Mouse (Mus musculus): ENCODE data around the gene Ccdc85c. TPM values are rescaled to one million over a fixed set of nuclear protein-coding genes. Genes with fewer than 3 reads are reported as not detected.

Ccdc85c gene
- total RNA-seq (2015; ENCODE audit: low replicate concordance) (0.38 TPM in 1 of 2 replicates, not detected in the other), total RNA-seq (2017; ENCODE audit: low replicate concordance) (0.28 TPM in 1 of 2 replicates, not detected in the other)

GRCm38 (mm10) chr12:108274661-108275507, at the start of gene Ccdc85c:
Gene Ccdc85c, minus strand, starts transcription at chr12:108275425.
- no peak for ATAC-seq (replicated peaks; ENCODE audit: low FRiP score, poor library complexity, severe bottlenecking)

DNA sequence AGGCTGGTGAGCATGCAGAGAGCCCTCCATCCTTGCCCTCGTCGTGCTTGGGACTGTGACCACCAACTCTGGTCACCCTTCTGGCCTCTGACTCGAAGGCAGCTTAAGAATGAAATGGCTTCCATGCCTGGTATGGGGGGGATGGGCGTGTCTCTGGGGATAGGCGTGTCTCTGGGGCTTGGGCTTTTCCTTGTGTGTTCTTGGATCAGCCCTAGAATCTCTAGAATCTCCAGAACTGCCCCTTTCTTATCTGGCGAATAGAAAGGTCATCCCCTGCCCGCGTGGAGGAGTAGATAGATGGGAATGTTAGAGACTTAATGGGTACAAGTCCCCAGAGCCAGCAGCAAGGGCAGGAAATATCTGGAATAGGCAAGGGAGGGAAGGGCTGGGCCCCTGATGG, 44.9 kb upstream of the Ccdc85c start:
- ATAC-seq (replicated peaks; ENCODE audit: low FRiP score, poor library complexity, severe bottlenecking): no peak

- ATAC-seq (replicated peaks; ENCODE audit: low FRiP score, poor library complexity, severe bottlenecking): no peak
Observed at GRCm38 (mm10) chr12:108318499-108318898, 43.3 kb upstream of the Ccdc85c start.

DNA sequence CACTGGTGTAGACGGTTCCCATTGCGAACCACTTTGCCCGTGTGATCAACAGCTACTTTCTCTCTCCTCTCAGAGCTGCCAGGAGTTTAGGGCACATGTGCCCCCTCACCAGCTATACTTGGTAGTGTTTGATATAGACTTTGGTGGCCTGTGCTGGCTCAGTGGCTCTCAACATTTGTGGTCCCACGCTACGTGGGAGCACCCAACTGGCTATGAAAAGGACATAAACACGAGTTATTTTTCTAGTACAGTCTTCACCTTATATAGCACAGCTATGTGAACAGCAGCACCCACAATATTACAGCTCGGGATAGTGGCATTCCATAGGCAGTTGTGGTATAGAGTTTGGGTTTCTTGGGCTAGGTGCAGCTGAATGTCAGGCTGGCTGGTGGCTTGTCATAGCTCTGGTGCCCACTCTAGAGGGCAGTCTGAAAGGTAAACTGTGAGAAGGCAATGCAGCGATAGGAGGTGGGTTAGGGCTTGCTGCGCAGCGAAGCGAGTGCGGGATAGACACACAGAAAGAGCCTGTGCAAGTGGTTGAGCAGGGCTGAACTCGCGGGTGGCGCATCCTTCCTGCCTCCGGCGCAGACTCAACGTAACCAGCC, 42.7 kb upstream of the Ccdc85c start:
- ATAC-seq (replicated peaks; ENCODE audit: low FRiP score, poor library complexity, severe bottlenecking): no peak

DNA sequence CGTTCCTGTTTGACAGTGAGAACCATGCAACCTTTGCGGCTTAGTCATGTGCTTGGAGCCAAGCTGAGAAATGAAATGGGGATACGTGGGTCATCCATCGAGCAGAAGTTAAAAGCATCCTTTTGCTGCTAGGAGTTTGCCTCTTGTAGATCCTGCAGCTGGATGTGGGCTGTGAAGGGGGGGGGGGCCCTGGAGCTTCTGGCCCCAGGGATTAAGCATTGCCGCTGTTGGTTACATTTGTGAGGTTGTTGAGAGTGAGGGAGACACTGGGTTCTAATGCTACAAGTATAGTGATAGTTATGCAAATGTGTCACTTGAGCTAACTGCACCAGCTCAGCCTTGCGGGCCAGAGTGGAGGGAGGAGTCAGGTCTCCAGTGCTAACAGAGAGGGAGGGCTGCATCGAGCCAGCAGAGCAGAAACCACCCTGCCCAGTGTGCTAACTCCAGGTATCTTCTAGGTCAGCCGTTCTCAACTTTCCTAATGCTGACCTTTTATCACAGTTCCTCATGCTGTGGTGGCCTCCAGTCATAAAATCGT, 42.0 kb upstream of the Ccdc85c start:
- ATAC-seq (replicated peaks; ENCODE audit: low FRiP score, poor library complexity, severe bottlenecking): no peak

- ATAC-seq (replicated peaks; ENCODE audit: low FRiP score, poor library complexity, severe bottlenecking): no peak
Observed at GRCm38 (mm10) chr12:108316655-108317054, 41.4 kb upstream of the Ccdc85c start.

DNA sequence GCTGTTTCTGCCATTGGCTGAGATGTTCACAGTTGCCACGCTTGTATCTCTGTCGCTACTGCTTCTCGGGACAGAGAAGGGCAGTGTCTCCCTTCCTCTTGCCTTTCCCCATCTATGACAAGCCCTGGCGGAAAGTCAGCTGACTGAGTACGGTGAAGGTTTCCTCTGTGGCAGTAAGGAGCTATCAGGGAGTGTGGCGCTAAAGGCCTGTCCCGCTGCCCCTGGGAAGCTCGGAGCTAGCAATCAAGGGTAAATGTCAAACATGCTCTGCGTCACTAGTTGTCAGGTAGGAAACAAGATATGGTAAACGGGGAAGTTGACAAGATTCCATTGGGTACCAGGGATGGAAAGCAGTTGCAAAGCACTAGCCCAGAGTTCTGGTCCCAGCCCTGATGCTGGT, 40.6 kb upstream of the Ccdc85c start:
- ATAC-seq (replicated peaks; ENCODE audit: low FRiP score, poor library complexity, severe bottlenecking): no peak

DNA sequence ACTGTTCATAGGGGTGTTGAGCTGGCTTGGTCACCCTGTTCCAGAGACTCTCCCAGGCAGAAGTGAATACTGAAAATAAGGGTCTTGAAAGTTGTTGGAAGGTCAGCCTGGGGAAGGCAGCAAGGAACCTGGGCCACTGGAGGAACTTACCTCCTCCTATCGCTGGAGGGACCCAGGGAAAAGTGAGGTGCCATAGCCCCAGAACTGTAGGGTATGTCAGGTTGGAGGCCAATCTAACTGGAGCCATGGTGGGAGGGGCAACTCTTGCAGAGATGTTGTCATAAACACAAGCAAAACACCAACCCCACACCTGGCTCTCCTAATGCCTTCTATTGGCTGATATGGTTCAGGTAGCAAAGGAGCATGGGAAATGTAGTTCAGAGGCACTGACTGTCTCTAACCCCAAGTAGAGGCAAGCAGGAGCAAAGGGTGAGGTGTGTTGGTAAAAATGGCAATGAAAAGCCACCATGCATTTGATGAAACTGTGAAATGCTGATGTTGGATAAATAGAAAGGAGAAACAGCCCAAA, 38.1 kb upstream of the Ccdc85c start:
- ATAC-seq (replicated peaks; ENCODE audit: low FRiP score, poor library complexity, severe bottlenecking): no peak

DNA sequence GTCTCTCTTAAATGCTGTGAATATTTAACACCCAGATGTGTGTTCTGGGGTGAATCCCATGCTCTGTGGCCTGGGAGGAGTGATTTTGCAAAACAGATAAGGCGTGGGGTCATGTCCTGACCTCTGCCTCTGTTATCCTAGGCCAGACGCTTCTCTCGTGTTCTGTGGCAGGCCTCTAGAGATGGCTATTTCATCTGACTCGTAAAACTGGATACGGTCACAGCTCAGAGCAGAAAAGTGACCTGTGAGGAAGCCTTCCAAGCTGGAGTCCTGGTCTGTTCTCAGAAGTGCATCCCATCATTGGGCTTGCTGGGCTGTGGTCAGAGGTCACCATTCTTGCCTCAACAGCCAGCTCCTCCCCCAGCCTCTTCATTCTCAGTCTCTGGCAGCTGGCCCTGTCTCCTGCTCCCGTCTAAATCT, 37.2 kb upstream of the Ccdc85c start:
- no peak for ATAC-seq (replicated peaks; ENCODE audit: low FRiP score, poor library complexity, severe bottlenecking)

DNA sequence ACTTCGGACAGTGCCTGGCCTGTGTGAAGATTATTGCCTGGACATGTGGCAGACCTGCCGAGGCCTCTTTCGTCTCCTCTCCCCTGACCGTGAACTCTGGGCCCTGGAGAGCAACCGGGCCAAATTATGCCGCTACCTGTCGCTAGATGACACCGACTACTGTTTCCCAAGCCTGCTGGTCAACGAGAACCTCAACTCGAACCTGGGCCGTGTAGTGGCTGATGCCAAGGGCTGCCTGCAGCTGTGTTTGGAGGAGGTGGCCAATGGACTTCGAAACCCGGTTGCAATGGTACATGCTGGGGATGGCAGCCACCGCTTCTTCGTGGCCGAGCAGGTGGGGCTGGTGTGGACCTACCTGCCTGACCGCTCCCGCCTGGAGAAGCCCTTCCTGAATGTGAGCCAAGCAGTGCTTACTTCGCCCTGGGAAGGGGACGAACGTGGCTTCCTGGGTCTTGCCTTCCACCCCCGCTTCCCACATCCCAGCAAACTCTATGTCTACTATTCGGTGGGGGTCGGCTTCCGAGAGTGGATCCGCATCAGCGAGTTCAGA, 36.6 kb upstream of the Ccdc85c start:
- no peak for ATAC-seq (replicated peaks; ENCODE audit: low FRiP score, poor library complexity, severe bottlenecking)

- no peak for ATAC-seq (replicated peaks; ENCODE audit: low FRiP score, poor library complexity, severe bottlenecking)
Observed at GRCm38 (mm10) chr12:108310456-108311027, 35.3 kb upstream of the Ccdc85c start.

- ATAC-seq (replicated peaks; ENCODE audit: low FRiP score, poor library complexity, severe bottlenecking): no peak
Observed at GRCm38 (mm10) chr12:108310041-108310440, 34.8 kb upstream of the Ccdc85c start.

- no peak for ATAC-seq (replicated peaks; ENCODE audit: low FRiP score, poor library complexity, severe bottlenecking)
Observed at GRCm38 (mm10) chr12:108309116-108309794, 34.0 kb upstream of the Ccdc85c start.

DNA sequence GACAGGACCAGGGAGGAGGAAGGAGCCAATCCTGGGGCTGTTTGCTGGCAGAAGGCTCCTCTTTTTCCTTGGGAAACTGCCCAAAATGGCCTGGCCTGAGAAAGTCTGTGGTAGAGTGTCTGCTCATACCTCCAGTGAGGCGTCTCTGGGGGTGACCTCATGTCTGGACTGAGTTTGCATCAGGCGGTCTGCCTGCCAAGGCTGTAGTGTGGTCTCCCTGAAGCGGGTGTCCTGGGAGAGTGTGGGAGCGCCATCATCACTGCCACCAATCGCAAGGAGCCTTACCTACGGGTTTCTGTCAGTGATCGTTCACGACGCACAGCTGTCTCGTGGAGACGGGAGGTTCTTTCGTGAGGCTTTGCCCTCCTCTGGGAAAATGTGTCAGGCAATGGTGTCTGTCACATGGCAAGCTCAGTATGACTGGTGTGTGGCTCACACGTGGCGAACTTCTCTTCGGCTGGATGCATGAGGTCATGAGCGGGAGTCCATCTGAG, 33.2 kb upstream of the Ccdc85c start:
- ATAC-seq (replicated peaks; ENCODE audit: low FRiP score, poor library complexity, severe bottlenecking): no peak

DNA sequence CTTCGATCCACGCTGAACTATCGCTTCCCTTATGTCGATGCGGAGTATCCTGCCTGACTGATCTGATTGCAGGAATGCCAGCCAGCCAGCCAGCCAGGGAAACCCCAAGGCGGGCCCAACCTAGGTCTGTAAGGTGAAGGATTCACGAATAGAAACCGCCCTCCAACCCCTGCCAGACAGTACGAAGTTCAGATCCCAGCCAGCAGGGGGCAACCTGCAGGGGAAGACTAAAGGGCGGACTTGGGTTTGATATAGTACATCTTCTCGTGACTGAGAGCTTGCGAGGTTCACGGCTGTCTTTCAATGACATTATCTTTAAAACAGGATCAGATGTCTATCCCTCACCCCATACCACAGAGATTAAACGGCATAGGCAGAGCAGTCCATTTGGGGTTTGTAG, 32.3 kb upstream of the Ccdc85c start:
- ATAC-seq (replicated peaks; ENCODE audit: low FRiP score, poor library complexity, severe bottlenecking): no peak

GRCm38 (mm10) chr12:108305812-108306794, 30.9 kb upstream of the Ccdc85c start, which contains the start of gene Hhipl1:
Gene Hhipl1, plus strand, starts transcription at chr12:108306270.
- ATAC-seq (replicated peaks; ENCODE audit: low FRiP score, poor library complexity, severe bottlenecking): no peak

- ATAC-seq (replicated peaks; ENCODE audit: low FRiP score, poor library complexity, severe bottlenecking): no peak
Observed at GRCm38 (mm10) chr12:108305172-108305571, 29.9 kb upstream of the Ccdc85c start.

- no peak for ATAC-seq (replicated peaks; ENCODE audit: low FRiP score, poor library complexity, severe bottlenecking)
Observed at GRCm38 (mm10) chr12:108303778-108304365, 28.6 kb upstream of the Ccdc85c start.

Measured in erythroblast, adult 5-6 weeks (primary cell).